Mouse (Mus musculus) MEL (cell line): ENCODE measurements around the gene Arpp21.

Experiments used
- BHLHE40 ChIP-seq: IDR thresholded peaks from 2 replicates; pipeline ENCODE4 v1.6.1; 2012; ENCODE audit warnings: low read depth, mild to moderate bottlenecking, inconsistent platforms, low read length, improper control_type of control experiment, borderline replicate concordance
- CTCF ChIP-seq, 3 experiments: IDR thresholded peaks in 2 of 3; conservative IDR thresholded peaks in 1 of 3; 2 replicates each; pipeline ENCODE4 v1.5.1; 2011 to 2012; ENCODE audit warnings: low read length in 3 of 3, low read depth in 2 of 3, mild to moderate bottlenecking in 2 of 3, improper control_type of control experiment in 1 of 3, inconsistent platforms in 1 of 3, mixed read lengths in 1 of 3, moderate library complexity in 1 of 3; ENCODE audit not compliant: control insufficient read depth in 1 of 3, insufficient read depth in 1 of 3, poor library complexity in 1 of 3, severe bottlenecking in 1 of 3
- ELF1 ChIP-seq: IDR thresholded peaks from 2 replicates; pipeline ENCODE4 v1.6.1; 2014; ENCODE audit warnings: low read depth, mild to moderate bottlenecking, inconsistent platforms, low read length, improper control_type of control experiment, moderate library complexity
- EP300 ChIP-seq, 2 experiments: IDR thresholded peaks; 2 replicates each; pipeline ENCODE4 v1.6.1; 2011; ENCODE audit warnings: improper control_type of control experiment in 2 of 2, low read length in 2 of 2, low read depth in 1 of 2, mild to moderate bottlenecking in 1 of 2
- GABPA ChIP-seq: IDR thresholded peaks from 2 replicates; pipeline ENCODE4 v1.6.1; 2012; ENCODE audit warnings: low read depth, mild to moderate bottlenecking, inconsistent platforms, low read length, improper control_type of control experiment, moderate library complexity
- HCFC1 ChIP-seq: IDR thresholded peaks from 2 replicates; pipeline ENCODE4 v1.6.1; 2012; ENCODE audit warnings: low read depth, mild to moderate bottlenecking, inconsistent platforms, low read length, improper control_type of control experiment, moderate library complexity
- MEF2A ChIP-seq: IDR thresholded peaks from 2 replicates; pipeline ENCODE4 v1.6.1; 2014; ENCODE audit warnings: low read depth, mild to moderate bottlenecking, inconsistent platforms, low read length, improper control_type of control experiment; ENCODE audit not compliant: poor library complexity, insufficient replicate concordance, severe bottlenecking; ENCODE audit errors: extremely low read depth
- POLR2A ChIP-seq, 2 experiments: IDR thresholded peaks; 2 replicates each; pipeline ENCODE4 v1.6.1; 2011 to 2012; ENCODE audit warnings: low read length in 2 of 2, mild to moderate bottlenecking in 2 of 2, control low read depth in 1 of 2, improper control_type of control experiment in 1 of 2, low read depth in 1 of 2, moderate library complexity in 1 of 2; ENCODE audit not compliant: control insufficient read depth in 1 of 2, insufficient read depth in 1 of 2, poor library complexity in 1 of 2
- TCF12 ChIP-seq: IDR thresholded peaks from 2 replicates; pipeline ENCODE4 v1.6.1; 2014; ENCODE audit warnings: low read depth, mild to moderate bottlenecking, inconsistent platforms, low read length, improper control_type of control experiment, moderate library complexity
- ZKSCAN1 ChIP-seq: IDR thresholded peaks from 2 replicates; pipeline ENCODE4 v1.6.1; 2012; ENCODE audit warnings: low read depth, mild to moderate bottlenecking, inconsistent platforms, low read length, improper control_type of control experiment, moderate library complexity
- ZNF384 ChIP-seq: IDR thresholded peaks from 2 replicates; pipeline ENCODE4 v1.6.1; 2012; ENCODE audit warnings: low read depth, mild to moderate bottlenecking, inconsistent platforms, low read length, improper control_type of control experiment

DNA sequence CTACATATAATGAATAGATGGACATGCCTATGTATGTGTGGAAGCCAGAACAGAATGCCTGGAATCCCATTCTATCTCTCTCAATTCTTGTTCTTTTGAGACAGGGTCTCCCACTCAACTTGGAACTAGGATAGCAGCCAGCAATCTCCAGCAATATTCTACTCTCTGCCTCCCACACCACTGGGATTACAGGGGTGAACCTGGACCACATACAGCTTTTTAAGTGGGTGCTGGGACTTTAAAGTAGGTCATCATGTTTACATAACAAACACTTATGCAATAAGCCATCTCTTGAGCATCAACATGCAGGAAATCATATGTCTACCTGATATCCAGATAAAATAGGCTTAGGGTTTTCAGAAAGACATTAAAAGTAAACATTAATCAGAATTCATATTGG, 41.7 kb downstream of the Arpp21 start:
- no peak for TF ChIP-seq EP300 (IDR thresholded peaks at IDR 0.05; ENCODE audit: low read depth in 1 of 2, low read length in 2 of 2)
- TF ChIP-seq HCFC1: no peak
- TF ChIP-seq TCF12: no peak
- no peak for TF ChIP-seq MEF2A
- no peak for TF ChIP-seq BHLHE40
- no peak for TF ChIP-seq POLR2A (IDR thresholded peaks at IDR 0.05; ENCODE audit: control insufficient read depth in 1 of 2, insufficient read depth in 1 of 2, low read depth in 1 of 2, low read length in 2 of 2, poor library complexity in 1 of 2)
- no peak for TF ChIP-seq CTCF (IDR thresholded peaks at IDR 0.05 in 2 of 3, conservative IDR thresholded peaks at IDR 0.05 in 1 of 3; ENCODE audit: control insufficient read depth in 1 of 3, insufficient read depth in 1 of 3, low read depth in 2 of 3, low read length in 3 of 3, poor library complexity in 1 of 3, severe bottlenecking in 1 of 3)
- TF ChIP-seq ZNF384: no peak
- no peak for TF ChIP-seq ZKSCAN1
- TF ChIP-seq GABPA: no peak
- no peak for TF ChIP-seq ELF1
